Mouse (Mus musculus) brown adipose tissue, adult 24 weeks (tissue): ENCODE data around the gene Rassf1. TPM values are rescaled to one million over a fixed set of nuclear protein-coding genes. Genes with fewer than 3 reads are reported as not detected.

ENCODE experiments used
- H3K27ac ChIP-seq: fragments of 200-500 bp; replicated peaks from 2 replicates; pipeline ENCODE4 v1.5.1; 2012; ENCODE audit warnings: low read depth, mild to moderate bottlenecking, low read length
- H3K4me1 ChIP-seq: fragments of 200-500 bp; 2 replicates; pipeline ENCODE4 v1.6.1; 2012; ENCODE audit warnings: low read length, mixed read lengths; ENCODE audit not compliant: control insufficient read depth, insufficient read depth, insufficient read length
- H3K4me3 ChIP-seq: fragments of 200-500 bp; 2 replicates; pipeline ENCODE4 v1.5.1; 2012; ENCODE audit warnings: low read depth, mild to moderate bottlenecking, low read length, moderate library complexity; ENCODE audit not compliant: insufficient read depth
- polyA plus RNA-seq: library from polyadenylated mRNA; stranded (reverse); fragments of >200 nt; gene quantifications from 2 replicates; pipeline ENCODE4 v1.2.4, GENCODE M21; 2012; ENCODE audit not compliant: missing spikeins, insufficient read depth, insufficient read length

Rassf1 gene
- polyA plus RNA-seq, 1 experiment: 10.9 TPM

DNA sequence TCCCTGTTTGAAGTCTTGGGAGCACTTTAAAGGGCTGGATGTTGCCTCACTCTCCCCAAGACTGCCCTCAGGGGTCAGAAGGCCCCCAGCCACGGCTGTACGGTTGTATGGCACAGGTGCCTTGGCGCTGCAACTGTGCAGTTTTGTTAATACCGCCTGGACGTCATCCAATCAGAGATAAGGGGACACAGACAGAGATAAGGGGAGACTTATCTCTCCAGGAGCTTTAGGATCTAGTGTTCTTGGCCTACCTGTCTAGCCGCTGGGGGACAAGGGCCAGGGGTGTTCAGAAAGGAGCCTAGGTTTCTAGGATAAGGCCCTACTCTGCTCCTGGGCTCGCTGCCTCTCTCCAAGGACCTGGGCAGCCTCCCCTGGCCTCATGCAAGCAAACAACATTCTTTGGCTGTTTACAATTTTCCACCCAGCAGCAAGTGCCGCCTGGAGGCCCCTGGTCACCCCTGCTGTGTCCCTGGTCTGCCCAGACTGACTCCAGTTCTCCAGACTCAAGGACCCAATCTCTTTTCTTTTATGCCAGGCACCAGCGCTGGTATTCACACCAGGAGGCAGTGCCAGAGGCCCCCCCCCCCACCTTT, 56.4 kb downstream of the Rassf1 start:
- Histone ChIP-seq H3K4me3 (no peak overlapping the region), H3K4me1 (peaks cover 11% of the 10 kb centered on the region), H3K27ac (no peak overlapping the region)

DNA sequence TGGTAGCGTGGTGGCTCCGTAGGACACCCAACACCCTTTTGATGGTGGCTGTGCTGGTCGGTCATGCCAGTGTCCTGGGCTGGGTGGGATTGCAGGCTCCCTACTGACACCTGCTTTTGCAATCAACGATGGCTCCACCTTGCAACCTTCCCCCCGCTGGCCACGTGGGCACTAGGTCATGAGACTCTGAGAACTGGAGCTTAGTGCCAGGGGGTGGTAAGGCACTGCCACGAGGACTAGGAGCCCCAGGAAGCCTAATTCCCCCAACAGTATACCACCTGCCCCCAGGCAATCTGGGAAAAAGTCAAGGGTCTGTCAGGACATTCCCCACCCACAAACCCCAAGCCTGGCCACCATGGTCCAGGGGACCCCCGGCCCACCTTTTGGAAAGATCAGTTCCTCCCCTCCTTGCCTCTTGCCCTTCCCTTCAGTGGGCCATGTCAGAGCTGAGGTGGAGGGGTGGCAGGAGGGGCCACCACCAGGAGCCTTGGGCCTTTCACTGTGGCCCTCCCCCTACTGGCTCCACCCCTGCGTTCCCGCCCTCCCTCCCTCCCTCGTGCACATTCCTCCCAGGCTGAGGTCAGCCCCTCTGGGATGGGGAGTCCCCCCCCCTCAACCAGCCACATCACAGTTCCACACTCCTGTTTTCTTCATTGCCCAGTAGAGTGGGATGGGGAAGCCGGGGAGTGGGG, 57.5 kb downstream of the Rassf1 start, which contains the start of gene Sema3b:
Gene Sema3b (minus strand): TSS at position 489 of the 692 bp plus-strand sequence.
- Histone ChIP-seq H3K4me3 (peak within 1 kb of the TSS; percentile 12), H3K27ac (no peak within 1 kb of the TSS), H3K4me1 (peaks cover 11% of the 10 kb centered on the region)

GRCm38 (mm10) chr9:107609433-107609830, 58.1 kb downstream of the Rassf1 start:
- peaks cover 11% of the 10 kb centered on the region for H3K4me1 ChIP-seq
- no peak overlapping the region for H3K4me3 ChIP-seq
- no peak overlapping the region for H3K27ac ChIP-seq

- H3K4me3 ChIP-seq: peak overlapping the region; percentile 53
- H3K4me1 ChIP-seq: peaks cover 11% of the 10 kb centered on the region
- peak overlapping the region; percentile 93 for H3K27ac ChIP-seq
Observed at GRCm38 (mm10) chr9:107611456-107612190, 60.3 kb downstream of the Rassf1 start.

Other genes starting within 250 kb of the Rassf1 start
- 52.8 and 58.3 TPM in 2 replicates for gene Hemk1, start 213.2 kb upstream of the Rassf1 start, polyA plus RNA-seq
- 8.8 and 22.5 TPM in 2 replicates for gene 6430571L13Rik, start 211.0 kb upstream of the Rassf1 start, polyA plus RNA-seq
- gene Cacna2d2, start 151.9 kb upstream of the Rassf1 start, polyA plus RNA-seq: not detected in 2 replicates
- 11.9 and 14.1 TPM in 2 replicates for gene Tmem115, start 17.6 kb upstream of the Rassf1 start, polyA plus RNA-seq
- gene Cyb561d2, start 9.4 kb upstream of the Rassf1 start, polyA plus RNA-seq: 6.1 and 6.3 TPM in 2 replicates
- gene Nprl2, start 9.3 kb upstream of the Rassf1 start, polyA plus RNA-seq: 19.2 and 22.5 TPM in 2 replicates
- gene Zmynd10, start 4.3 kb upstream of the Rassf1 start, polyA plus RNA-seq: not detected in 2 replicates
- gene Tusc2, start 11.7 kb downstream of the Rassf1 start, polyA plus RNA-seq: 31.2 and 49.0 TPM in 2 replicates
- 14.1 and 14.2 TPM in 2 replicates for gene Hyal2, start 16.4 kb downstream of the Rassf1 start, polyA plus RNA-seq
- gene Hyal1, start 25.4 kb downstream of the Rassf1 start, polyA plus RNA-seq: 25.2 and 46.4 TPM in 2 replicates
- gene Naa80, start 27.3 kb downstream of the Rassf1 start, polyA plus RNA-seq: 25.9 and 31.3 TPM in 2 replicates
- 0.63 TPM in 1 of 2 replicates, not detected in the other for gene Hyal3, start 29.3 kb downstream of the Rassf1 start, polyA plus RNA-seq
- 21.6 and 23.7 TPM in 2 replicates for gene Ifrd2, start 36.1 kb downstream of the Rassf1 start, polyA plus RNA-seq
- gene Sema3b, start 57.7 kb downstream of the Rassf1 start, polyA plus RNA-seq: 3.3 and 3.8 TPM in 2 replicates
- gene Gnai2, start 83.8 kb downstream of the Rassf1 start, polyA plus RNA-seq: 87.2 and 112 TPM in 2 replicates
- 0.83 and 3.3 TPM in 2 replicates for gene Slc38a3, start 118.0 kb downstream of the Rassf1 start, polyA plus RNA-seq
- not detected in 2 replicates for gene Gnat1, start 128.2 kb downstream of the Rassf1 start, polyA plus RNA-seq
- gene Sema3f, start 158.9 kb downstream of the Rassf1 start, polyA plus RNA-seq: 3.1 and 3.2 TPM in 2 replicates
- gene Rbm5, start 219.4 kb downstream of the Rassf1 start, polyA plus RNA-seq: 37.4 and 47.2 TPM in 2 replicates